Mouse (Mus musculus) liver, adult 2 months (tissue): Measurements from ENCODE around the gene Sypl. TPM values are rescaled to one million over a fixed set of nuclear protein-coding genes. Genes with fewer than 3 reads are reported as not detected.

Source experiments
- DNase-seq: peaks from one replicate; pipeline ENCODE4 v3.0.0-alpha.2; 2011; ENCODE audit warnings: low read depth, low spot score; ENCODE audit errors: extremely low read depth
- H3K27ac ChIP-seq: fragments of 200-500 bp; replicated peaks from 2 replicates; pipeline ENCODE4 v1.5.1; 2012; ENCODE audit warnings: low read depth, mild to moderate bottlenecking, control low read depth, inconsistent platforms, low read length; ENCODE audit not compliant: insufficient read depth
- H3K27me3 ChIP-seq: fragments of 200-500 bp; 2 replicates; pipeline ENCODE4 v1.6.1; 2012; ENCODE audit warnings: mild to moderate bottlenecking, moderate library complexity, low read length, inconsistent platforms; ENCODE audit not compliant: control insufficient read depth, insufficient read depth
- H3K36me3 ChIP-seq: fragments of 200-500 bp; 2 replicates; pipeline ENCODE4 v1.6.1; 2012; ENCODE audit warnings: low read length, inconsistent platforms; ENCODE audit not compliant: control insufficient read depth, insufficient read depth
- H3K4me1 ChIP-seq: fragments of 200-500 bp; 2 replicates; pipeline ENCODE4 v1.6.1; 2011; ENCODE audit warnings: low read length; ENCODE audit not compliant: control insufficient read depth, insufficient read depth
- H3K4me3 ChIP-seq: fragments of 200-500 bp; 2 replicates; pipeline ENCODE4 v1.5.1; 2011; ENCODE audit warnings: low read depth, mild to moderate bottlenecking, control low read depth, low read length, moderate library complexity; ENCODE audit not compliant: insufficient read depth
- H3K79me2 ChIP-seq: fragments of 200-500 bp; 2 replicates; pipeline ENCODE4 v1.6.1; 2012; ENCODE audit warnings: inconsistent platforms, mild to moderate bottlenecking, low read length, moderate library complexity; ENCODE audit not compliant: control insufficient read depth, insufficient read depth
- H3K9ac ChIP-seq: fragments of 200-500 bp; 2 replicates; pipeline ENCODE4 v1.6.1; 2012; ENCODE audit warnings: low read depth, mild to moderate bottlenecking, control low read depth, inconsistent platforms, low read length
- CTCF ChIP-seq: fragments of 200-500 bp; IDR thresholded peaks from 2 replicates; pipeline ENCODE4 v1.5.1; 2011; ENCODE audit warnings: low read depth, low read length, control low read depth
- POLR2A ChIP-seq: fragments of 200-500 bp; IDR thresholded peaks from 2 replicates; pipeline ENCODE4 v1.6.1; 2011; ENCODE audit warnings: low read length, control low read depth; ENCODE audit not compliant: insufficient read depth; ENCODE audit errors: extremely low read depth
- whole genome bisulfite sequencing: fragments of 180-500 bp; shearing (Covaris S2); methylation state at CpG from one replicate; pipeline ENCODE4 v1.1.7; 2018; 5-methylcytosine and 5-hydroxymethylcytosine counted together
- polyA plus RNA-seq: library from polyadenylated mRNA; depleted of rRNA; stranded (reverse); fragments of >200 nt; gene quantifications from 2 replicates; pipeline ENCODE4 v1.2.3, GENCODE M21; 2012
- total RNA-seq: library from RNA; depleted of rRNA; stranded (reverse); fragments of >200 nt; gene quantifications from 2 replicates; pipeline ENCODE4 v1.2.3, GENCODE M21; 2014

The Sypl gene
- total and polyA plus RNA-seq, 2 experiments, result 38.6 to 48.4 TPM

DNA sequence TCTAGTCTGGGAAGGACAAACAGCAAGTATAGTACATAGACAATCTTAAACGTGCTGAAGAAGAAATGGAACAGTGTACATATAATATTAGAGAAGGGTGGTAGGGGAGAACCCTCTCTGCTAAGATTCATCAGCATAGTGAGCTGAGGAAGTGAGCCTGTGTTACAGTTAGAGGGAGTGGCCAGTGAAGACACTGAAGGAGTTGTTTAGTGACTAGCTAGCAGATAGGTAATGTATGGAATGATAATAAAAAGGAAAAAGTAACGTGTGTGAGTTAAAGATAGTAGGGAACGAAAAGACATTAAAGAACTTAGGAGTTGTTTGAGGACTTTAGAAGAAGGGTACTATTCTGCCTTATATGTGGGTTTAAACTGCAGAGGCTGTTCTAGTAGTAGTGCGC, 10.2 kb downstream of the Sypl start:
- H3K79me2 ChIP-seq, result peaks cover 7% of the 10 kb centered on the region
- DNase-seq, result no peak
- H3K27me3 ChIP-seq, result no peaks in the 10 kb centered on the region
- no peak overlapping the region for H3K4me3 ChIP-seq
- no peak overlapping the region for H3K9ac ChIP-seq
- TF ChIP-seq POLR2A (no peak), CTCF (no peak)
- 81% methylated on average over 4 of the region's 4 CpGs for WGBS
- H3K36me3 ChIP-seq, result peaks cover 17% of the 10 kb centered on the region
- peaks cover 23% of the 10 kb centered on the region for H3K4me1 ChIP-seq
- H3K27ac ChIP-seq, result no peak overlapping the region

DNA sequence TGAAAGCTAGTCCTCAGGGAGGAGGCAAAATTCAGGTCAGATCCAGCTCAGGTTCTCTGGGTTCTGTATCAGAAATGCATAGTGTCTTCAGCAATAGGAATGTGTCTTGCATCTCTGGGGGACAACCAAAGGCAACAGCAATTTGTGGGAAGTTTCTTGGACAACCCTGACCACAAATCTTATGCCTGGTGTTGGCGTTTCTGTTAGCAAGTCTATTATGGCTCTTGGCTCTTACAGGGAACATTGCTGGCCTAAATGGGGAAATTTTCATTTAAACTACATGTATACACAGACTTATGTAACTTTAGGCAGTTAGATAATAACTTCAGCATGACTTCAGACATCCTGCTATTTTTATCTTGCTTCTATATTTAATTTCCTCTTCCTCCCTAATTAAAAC, 18.6 kb downstream of the Sypl start:
- 91% methylated on average over 1 of the region's 1 CpGs for WGBS
- DNase-seq, result no peak

DNA sequence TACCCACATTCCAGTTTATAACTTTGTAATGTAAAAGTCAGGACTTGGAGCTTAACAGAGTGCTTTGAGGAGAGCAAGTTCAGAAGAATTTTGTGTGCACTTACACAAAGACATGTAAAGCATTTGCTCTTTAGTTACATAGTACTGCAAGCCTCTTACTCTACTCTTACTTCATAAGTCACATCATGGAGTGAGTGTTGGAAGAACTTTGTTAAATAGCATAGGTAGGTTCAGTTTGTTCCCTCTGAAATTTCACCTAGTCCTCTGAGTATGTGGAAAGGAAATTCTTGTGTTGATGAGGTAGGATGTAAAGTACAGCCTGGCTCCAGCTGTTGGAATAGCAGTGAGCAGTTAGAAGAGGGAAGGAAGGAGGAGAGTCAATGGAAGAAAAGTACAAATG, 21.2 kb downstream of the Sypl start:
- H3K4me1 ChIP-seq, result no peaks in the 10 kb centered on the region
- no peak overlapping the region for H3K4me3 ChIP-seq
- no peak overlapping the region for H3K9ac ChIP-seq
- no peak for DNase-seq
- H3K27me3 ChIP-seq, result no peaks in the 10 kb centered on the region
- no peak overlapping the region for H3K27ac ChIP-seq
- no peaks in the 10 kb centered on the region; the same call in 1 of the 2 replicates for H3K79me2 ChIP-seq
- TF ChIP-seq POLR2A (no peak), CTCF (no peak)
- H3K36me3 ChIP-seq, result peaks cover 28% of the 10 kb centered on the region

More for the DNA sequence above, 18.6 kb downstream of the Sypl start:
- Histone ChIP-seq H3K79me2 (no peaks in the 10 kb centered on the region; the same call in 1 of the 2 replicates), H3K36me3 (peaks cover 39% of the 10 kb centered on the region), H3K27ac (no peak overlapping the region), H3K27me3 (no peaks in the 10 kb centered on the region), H3K4me3 (no peak overlapping the region), H3K4me1 (no peaks in the 10 kb centered on the region), H3K9ac (no peak overlapping the region)
- TF ChIP-seq POLR2A (no peak), CTCF (no peak)

DNA sequence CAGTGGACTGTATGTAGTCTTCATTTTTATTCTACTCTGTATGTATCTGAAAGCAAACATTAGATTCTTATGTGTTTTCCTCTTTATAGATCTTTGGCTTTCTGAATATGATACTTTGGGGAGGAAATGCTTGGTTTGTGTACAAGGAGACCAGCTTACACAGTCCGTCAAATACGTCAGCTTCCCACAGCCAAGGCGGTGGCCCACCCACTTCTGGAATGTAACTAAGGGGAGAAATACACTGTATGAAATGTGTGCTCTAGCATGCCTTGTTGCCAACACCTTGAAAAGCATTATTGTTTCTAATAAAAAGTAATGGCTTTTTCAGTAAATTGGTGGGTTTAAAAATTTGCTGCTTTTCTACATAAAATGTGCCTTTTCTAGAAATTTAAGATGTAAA, 21.8 kb downstream of the Sypl start:
- no peak for DNase-seq
- Histone ChIP-seq H3K27ac (no peak overlapping the region), H3K4me1 (no peaks in the 10 kb centered on the region), H3K27me3 (no peaks in the 10 kb centered on the region), H3K79me2 (no peaks in the 10 kb centered on the region), H3K9ac (no peak overlapping the region), H3K36me3 (peaks cover 26% of the 10 kb centered on the region), H3K4me3 (no peak overlapping the region)
- TF ChIP-seq CTCF (no peak), POLR2A (no peak)
- 91% methylated on average over 3 of the region's 3 CpGs for WGBS

DNA sequence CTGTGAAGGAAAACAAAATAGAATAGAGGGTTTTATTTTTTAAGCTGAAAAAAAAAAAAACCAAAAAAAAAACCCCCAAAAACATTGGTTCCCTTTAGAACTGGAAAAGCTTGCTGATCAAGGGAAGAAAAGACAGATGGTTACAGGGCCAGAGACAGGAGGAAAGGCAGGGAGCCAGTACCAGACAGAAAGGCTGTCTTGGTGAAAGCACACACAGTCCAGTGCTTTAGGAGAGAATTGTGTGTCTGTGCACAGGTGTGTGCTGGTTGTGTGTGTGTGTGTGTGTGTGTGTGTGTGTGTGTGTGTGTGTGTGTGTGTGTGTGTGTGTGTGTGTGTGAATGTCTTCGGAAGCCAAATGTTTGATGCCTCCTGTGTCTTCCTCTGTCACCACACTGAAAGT, 28.9 kb downstream of the Sypl start:
- peaks cover under 1% of the 10 kb centered on the region; the same call in 1 of the 2 replicates for H3K36me3 ChIP-seq
- H3K9ac ChIP-seq, result no peak overlapping the region
- no peak overlapping the region for H3K4me3 ChIP-seq
- 80% methylated on average over 1 of the region's 1 CpGs for WGBS
- H3K79me2 ChIP-seq, result no peaks in the 10 kb centered on the region
- TF ChIP-seq POLR2A (no peak), CTCF (no peak)
- no peak overlapping the region for H3K27ac ChIP-seq
- no peaks in the 10 kb centered on the region for H3K27me3 ChIP-seq
- DNase-seq, result no peak
- H3K4me1 ChIP-seq, result no peaks in the 10 kb centered on the region

DNA sequence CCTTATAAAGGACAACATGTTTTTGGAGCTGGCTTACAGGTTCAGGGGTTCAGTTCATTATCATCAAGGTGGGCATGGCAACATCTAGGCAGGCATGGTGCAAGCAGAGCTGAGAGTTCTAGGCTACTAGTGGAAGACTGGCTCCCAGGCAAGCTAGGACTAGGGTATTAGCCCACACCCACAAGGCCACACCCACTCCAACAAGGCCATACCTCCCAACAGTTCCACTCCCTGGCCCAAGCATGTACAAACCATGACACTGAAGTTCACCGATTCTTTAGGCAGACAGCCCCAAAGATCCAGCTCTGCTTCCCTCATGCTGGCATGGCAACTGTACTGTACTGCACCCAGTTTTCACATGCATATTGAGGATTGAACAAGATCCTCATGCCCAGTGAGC, 29.4 kb downstream of the Sypl start:
- H3K4me1 ChIP-seq, result no peaks in the 10 kb centered on the region
- TF ChIP-seq CTCF (no peak), POLR2A (no peak)
- no peak overlapping the region for H3K27ac ChIP-seq
- 91% methylated on average over 1 of the region's 1 CpGs for WGBS
- no peaks in the 10 kb centered on the region for H3K79me2 ChIP-seq
- no peak for DNase-seq
- no peak overlapping the region for H3K4me3 ChIP-seq
- H3K9ac ChIP-seq, result no peak overlapping the region
- no peaks in the 10 kb centered on the region for H3K36me3 ChIP-seq
- no peaks in the 10 kb centered on the region for H3K27me3 ChIP-seq
